Mouse (Mus musculus) left cerebral cortex, adult 11 months (tissue): ENCODE data around the gene Abcb1a.
A peak's percentile ranks its signal among the peaks of the same experiment; 100 is the strongest.

ENCODE experiments used
- DNase-seq: peaks from one replicate; pipeline ENCODE4 v3.0.0; 2022; ENCODE audit warnings: low spot score

Gene Abcb1a

GRCm38 (mm10) chr5:8659911-8660737 lies at the start of gene Abcb1a:
Gene Abcb1a, plus strand, starts transcription at chr5:8660077.
- DNase-seq, result no peak

DNA sequence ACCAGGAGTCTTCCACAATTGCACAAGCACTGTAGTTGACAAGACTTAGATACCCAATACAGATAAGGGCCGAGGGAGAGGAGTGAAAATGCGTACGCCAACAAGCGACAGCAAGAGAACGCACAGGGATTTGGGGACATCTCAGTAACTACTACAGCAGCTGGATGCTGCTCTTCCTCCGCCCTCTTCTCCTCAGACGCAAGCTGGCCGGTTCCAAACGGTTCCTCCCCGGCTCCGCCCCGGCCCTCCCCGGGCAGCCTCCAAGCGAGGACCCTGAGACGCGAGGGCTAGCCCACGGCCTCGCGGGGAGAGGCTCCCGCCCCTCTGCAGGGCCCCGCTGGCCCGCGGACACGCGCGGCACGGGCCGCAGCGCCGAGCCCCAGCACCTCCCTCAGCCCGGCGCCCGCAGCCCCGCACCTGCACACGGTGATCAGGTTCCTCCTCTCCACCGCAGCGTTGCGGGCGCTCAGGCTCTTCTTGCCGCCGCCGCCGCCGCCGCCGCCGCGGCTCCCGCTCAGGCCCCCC lies 37.7 kb upstream of the Abcb1a start:
- peak; percentile 24 for DNase-seq

GRCm38 (mm10) chr5:8622596-8623231 lies 37.2 kb upstream of the Abcb1a start, which contains the start of gene Rundc3b:
Gene Rundc3b, minus strand, starts transcription at chr5:8622952.
- peak; percentile 88 for DNase-seq

- DNase-seq, result no peak
These were observed 27.0 kb upstream of the Abcb1a start for GRCm38 (mm10) chr5:8632901-8633300.

GRCm38 (mm10) chr5:8634489-8634975 lies 25.3 kb upstream of the Abcb1a start:
- DNase-seq, result no peak

GRCm38 (mm10) chr5:8648300-8648699 lies 11.6 kb upstream of the Abcb1a start:
- no peak for DNase-seq

- DNase-seq, result no peak
These were observed 11.1 kb upstream of the Abcb1a start for GRCm38 (mm10) chr5:8648774-8649173.

DNA sequence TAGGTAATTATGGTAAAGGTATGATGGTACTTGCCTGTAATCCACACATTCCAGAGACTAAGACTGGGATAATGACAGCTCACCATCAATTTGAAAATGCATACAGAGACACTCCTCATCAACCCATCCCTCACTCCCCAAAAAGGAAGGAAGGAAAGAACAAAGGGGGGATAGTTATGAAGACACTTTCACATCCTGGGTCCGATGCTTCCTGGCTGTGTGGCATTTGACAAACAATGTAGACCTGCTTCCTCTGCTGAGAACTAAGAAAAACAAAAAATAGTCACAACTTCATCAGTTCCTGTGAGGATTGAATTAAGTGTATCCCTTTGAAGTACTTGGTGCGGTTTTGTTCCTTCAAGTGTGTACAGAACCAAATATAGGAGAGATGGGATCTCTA lies 7.8 kb upstream of the Abcb1a start:
- no peak for DNase-seq

- DNase-seq, result no peak
These were observed 868 bp downstream of the Abcb1a start for GRCm38 (mm10) chr5:8660738-8661151.

- DNase-seq, result no peak
These were observed 4.8 kb downstream of the Abcb1a start for GRCm38 (mm10) chr5:8664678-8665077.

- no peak for DNase-seq
These were observed 8.0 kb downstream of the Abcb1a start for GRCm38 (mm10) chr5:8667758-8668474.

DNA sequence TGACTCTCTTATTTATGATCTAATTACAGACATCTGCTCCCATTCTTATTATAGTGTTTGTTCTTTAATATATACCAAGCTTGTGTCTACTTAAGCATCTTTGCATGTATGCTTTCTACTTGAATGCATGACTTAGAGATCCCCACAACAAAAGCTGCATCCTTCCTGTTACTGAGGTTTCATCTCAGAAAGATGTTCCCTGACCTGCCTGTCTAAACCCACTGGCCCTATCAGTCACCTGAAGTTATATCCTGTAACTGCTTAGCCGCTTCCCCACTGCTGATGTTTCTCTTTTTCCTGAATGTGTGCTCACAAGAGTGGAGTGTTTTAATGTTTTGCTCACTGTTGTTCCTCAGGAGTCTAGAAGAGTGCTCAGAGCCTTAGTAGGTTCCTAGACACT lies 9.7 kb downstream of the Abcb1a start:
- no peak for DNase-seq

DNA sequence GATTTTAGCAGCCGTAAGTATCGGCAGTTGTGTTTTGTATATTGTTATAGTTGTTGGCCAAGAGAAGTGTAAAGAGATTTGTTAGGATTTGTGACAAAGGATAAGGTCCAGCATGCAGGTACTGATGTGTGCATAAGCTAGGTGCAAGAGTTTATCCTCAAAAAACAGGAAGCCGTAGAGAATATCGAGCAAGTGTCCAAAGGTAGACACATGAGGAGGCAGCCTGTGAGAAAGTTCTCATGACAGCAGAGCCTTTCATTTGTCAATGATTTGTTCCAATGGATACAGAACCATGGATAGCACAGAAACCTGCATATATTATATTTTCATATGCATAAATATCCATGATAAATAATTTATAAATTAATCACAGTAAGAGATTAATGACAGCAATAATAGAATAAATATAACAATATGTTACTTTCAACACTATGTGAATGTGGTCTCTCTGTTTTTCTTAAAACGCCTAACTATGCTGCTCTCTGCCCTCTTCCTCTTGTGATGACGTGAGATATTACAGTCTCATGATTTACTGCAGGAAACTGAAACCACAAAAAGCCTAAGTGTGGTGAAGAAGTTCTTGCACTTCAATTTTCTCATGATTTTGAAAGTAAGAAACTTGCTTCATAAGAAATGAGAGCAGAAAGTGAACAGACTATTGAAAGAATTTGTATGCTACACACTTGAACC lies 15.5 kb downstream of the Abcb1a start:
- no peak for DNase-seq

GRCm38 (mm10) chr5:8675952-8676262 lies 16.0 kb downstream of the Abcb1a start:
- no peak for DNase-seq

GRCm38 (mm10) chr5:8681166-8681565 lies 21.3 kb downstream of the Abcb1a start:
- DNase-seq, result no peak

DNA sequence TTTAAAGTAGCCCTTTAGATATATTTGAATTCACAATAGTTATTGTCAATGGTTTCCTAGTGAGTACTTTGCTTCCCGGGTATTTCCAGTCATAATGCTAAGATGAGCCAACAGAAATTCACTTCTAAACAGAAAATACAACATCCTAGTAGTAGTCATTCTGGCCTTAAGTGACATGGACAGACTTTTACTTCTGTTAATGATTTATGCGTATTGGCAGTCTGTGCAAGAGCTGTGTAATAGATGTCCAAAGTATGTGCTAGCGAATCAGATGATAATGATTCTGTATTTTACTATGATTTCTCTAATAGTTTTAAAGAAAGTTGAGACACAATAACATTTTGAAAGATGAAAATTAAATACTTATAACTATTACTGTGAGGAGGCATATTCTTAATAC lies 23.8 kb downstream of the Abcb1a start:
- DNase-seq, result no peak

DNA sequence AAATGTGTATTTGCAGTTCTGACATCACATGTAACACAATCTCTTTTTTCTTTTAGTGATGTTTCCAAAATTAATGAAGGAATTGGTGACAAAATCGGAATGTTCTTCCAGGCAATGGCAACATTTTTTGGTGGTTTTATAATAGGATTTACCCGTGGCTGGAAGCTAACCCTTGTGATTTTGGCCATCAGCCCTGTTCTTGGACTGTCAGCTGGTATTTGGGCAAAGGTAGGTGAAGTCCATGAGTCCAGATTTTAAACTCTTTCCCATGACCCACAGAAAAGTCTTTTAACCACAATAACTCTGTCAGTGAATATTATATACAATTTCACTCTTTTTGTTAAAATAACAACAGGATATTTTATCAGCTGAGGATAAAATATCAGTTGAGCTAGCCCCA lies 26.2 kb downstream of the Abcb1a start:
- DNase-seq, result no peak

DNA sequence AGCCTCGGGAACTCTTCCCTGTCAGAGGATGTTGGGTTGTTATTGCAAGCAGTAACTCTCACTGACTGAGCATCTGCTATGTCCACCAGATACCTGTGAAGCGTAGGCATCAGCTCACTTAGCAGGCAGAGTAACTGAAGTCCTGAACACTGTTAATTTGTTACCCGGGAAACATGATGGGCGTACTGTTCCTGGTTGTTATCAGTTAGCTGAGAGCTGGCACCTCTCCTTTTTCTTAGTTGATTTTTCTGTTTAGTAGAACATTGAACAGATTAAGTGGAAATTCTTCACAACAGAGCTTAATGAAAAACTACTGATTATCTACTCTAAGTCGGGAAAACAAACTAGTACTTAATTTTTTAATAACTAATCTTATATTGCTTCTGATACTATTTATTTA lies 27.7 kb downstream of the Abcb1a start:
- no peak for DNase-seq

DNA sequence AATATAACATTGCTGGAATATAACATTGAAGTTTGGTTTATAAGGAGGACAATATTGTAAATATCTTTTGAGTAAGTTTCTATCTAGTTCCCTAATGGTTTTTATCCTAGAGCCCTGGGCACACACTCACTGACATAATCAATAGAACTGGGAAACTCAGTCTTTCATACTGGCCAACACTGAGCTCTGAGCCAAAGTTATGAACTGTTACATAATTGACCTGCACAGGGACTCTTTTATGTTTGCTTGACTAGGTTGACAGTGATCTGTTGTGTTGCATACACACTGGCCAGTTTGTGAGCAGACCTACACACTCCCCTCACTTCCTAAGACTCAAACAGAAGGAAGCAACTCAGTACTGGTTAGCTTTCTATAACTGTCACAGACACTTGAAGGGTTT lies 56.2 kb downstream of the Abcb1a start:
- DNase-seq, result no peak

DNA sequence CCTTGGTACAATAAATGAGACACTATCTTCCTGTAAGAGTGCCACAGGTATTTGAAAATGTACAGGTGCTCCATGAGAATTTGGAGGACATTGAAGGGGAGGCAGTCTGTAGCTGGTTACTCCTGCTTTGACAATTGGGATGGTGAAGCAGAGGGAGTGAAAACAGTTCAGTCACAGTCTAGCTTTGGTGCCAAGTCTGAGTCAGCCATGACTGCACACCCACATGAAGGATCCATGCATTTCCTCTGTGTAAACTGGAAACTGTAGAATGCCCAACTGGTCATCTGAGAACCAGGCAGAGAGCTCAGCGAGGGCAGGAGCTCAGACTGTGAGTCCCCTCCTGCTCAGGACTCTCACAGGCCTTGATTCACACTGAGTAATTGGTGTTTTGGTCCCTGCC lies 59.7 kb downstream of the Abcb1a start:
- DNase-seq, result no peak

DNA sequence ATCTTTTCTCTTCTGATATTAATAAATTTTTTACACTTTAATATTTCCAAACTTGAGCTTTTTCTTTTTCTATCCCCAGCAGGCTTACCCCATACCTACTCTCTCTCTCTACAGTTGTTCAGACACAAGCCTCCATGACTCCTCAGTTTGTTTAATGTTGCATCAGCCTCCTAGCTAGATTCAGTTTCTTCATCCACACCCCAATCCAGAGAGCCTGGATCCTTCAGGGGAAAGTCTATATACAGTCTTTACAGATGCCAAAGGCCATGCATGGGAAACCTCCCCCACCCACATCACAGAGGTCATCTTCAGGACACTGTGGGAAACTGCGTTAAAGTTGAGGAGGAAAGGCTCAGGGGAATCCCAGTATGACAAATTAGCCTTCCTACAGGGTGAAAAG lies 62.3 kb downstream of the Abcb1a start:
- DNase-seq, result no peak

DNA sequence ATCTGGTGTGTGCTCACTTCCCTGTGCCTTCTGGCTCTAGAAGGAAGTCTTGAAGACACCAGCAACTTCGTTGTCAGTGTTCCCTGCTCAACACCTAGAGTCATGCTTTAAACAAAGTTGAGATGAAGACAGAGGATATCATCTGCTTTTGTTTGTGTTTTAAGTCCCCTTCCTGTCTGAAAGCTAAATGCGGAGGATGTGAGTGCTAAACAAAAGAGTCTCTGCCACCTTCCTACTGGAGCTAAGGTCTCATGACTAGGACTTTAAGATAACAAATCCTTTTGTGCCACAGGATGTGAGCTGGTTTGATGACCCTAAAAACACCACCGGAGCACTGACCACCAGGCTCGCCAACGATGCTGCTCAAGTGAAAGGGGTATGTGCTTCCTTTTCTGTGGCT lies 63.0 kb downstream of the Abcb1a start:
- no peak for DNase-seq
